Mouse (Mus musculus): ENCODE measurements around the gene Focad.

GRCm38 (mm10) chr4:88439669-88440123 is 345.3 kb downstream of the Focad start:
- TF ChIP-seq POLR2A (IDR thresholded peaks at IDR 0.05; ENCODE audit: insufficient read depth, low read length) = no peak
- TF ChIP-seq CTCF (IDR thresholded peaks at IDR 0.05; ENCODE audit: low read depth, low read length) = no peak

Measured in ES-Bruce4 (cell line).